Mouse (Mus musculus) G1E (cell line): Measurements from ENCODE around the gene Trpv3. TPM values are rescaled to one million over a fixed set of nuclear protein-coding genes. Genes with fewer than 3 reads are reported as not detected.

Experiments used
- ATAC-seq: 2 replicates; pipeline ENCODE4 v1.8.0; 2016; ENCODE audit warnings: mild to moderate bottlenecking; ENCODE audit not compliant: insufficient number of reproducible peaks, poor library complexity, low FRiP score, severe bottlenecking; ENCODE audit errors: extremely low read depth
- DNase-seq: peaks from one replicate; pipeline ENCODE4 v3.0.0; 2012; ENCODE audit warnings: low spot score
- H3K27me3 ChIP-seq: 2 replicates; pipeline ENCODE4 v1.6.1; 2012; ENCODE audit warnings: mild to moderate bottlenecking, low read length, inconsistent platforms; ENCODE audit not compliant: insufficient read depth
- H3K36me3 ChIP-seq: replicated peaks from 2 replicates; pipeline ENCODE3; 2012; ENCODE audit warnings: mild to moderate bottlenecking, inconsistent platforms
- H3K4me1 ChIP-seq: 2 replicates; pipeline ENCODE4 v1.6.1; 2012; ENCODE audit warnings: low read depth, low read length, inconsistent platforms, mixed read lengths; ENCODE audit not compliant: insufficient read depth
- H3K4me3 ChIP-seq: 2 replicates; pipeline ENCODE4 v1.5.1; 2012; ENCODE audit warnings: low read depth, mild to moderate bottlenecking, inconsistent platforms, low read length, moderate library complexity, mixed read lengths
- H3K9me3 ChIP-seq: replicated peaks from 2 replicates; pipeline ENCODE4 v1.6.1; 2012; ENCODE audit warnings: inconsistent platforms
- CTCF ChIP-seq: IDR thresholded peaks from 2 replicates; pipeline ENCODE4 v1.5.1; 2012; ENCODE audit warnings: low read depth, low read length, inconsistent platforms, mixed read lengths
- GATA1 ChIP-seq: IDR thresholded peaks from 2 replicates; pipeline ENCODE4 v1.6.1; 2012; ENCODE audit warnings: borderline replicate concordance, low read length, inconsistent platforms, mixed read lengths
- GATA2 ChIP-seq: IDR thresholded peaks from 2 replicates; pipeline ENCODE4 v1.6.1; 2012; ENCODE audit warnings: low read depth, low read length, inconsistent platforms, borderline replicate concordance
- POLR2AphosphoS5 ChIP-seq: IDR thresholded peaks from 2 replicates; pipeline ENCODE4 v1.6.1; 2012; ENCODE audit warnings: low read depth, low read length, inconsistent platforms; ENCODE audit not compliant: insufficient replicate concordance
- TAL1 ChIP-seq: conservative IDR thresholded peaks from 2 replicates; pipeline ENCODE4 v1.6.1; 2012; ENCODE audit warnings: low read depth, low read length, inconsistent platforms, mixed read lengths
- polyA plus RNA-seq: library from polyadenylated mRNA; stranded (reverse); fragments of >175 nt; gene quantifications from 2 replicates; pipeline ENCODE4 v1.2.3, GENCODE M21; 2012
- total RNA-seq, 2 experiments: library from RNA; stranded (forward) in 1 of 2; stranded (reverse) in 1 of 2; fragments of 200-1000 nt in 1 of 2; fragments of >200 nt in 1 of 2; fragmentation: Nextera tagmentation in 1 of 2; gene quantifications; 2 replicates each; pipeline ENCODE4 v1.2.3; 2014 to 2017

The Trpv3 gene
- total and polyA plus RNA-seq, 3 experiments = 0.16 TPM; not detected in 2

DNA sequence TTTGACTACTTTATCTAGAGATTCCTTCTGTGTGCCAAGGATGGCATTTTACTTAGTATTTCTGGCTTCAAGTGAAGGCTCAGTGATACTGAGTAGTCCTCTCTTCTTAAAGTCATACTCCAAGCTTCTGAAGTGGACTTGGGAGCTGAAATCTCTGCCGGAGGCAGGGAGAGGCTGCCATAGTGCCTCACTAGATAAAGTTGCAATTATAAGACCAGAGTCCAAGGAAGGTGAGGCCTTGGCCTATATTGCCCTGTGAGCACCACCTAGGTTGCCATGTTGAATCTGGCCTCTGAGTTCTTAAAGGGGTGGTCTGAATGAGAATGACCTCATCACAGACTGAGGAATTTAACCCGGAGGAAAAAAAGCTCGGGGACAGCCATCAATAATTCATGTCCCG, 24.4 kb upstream of the Trpv3 start:
- TF ChIP-seq POLR2AphosphoS5 = no peak
- no peak for TF ChIP-seq GATA2
- TF ChIP-seq CTCF = no peak
- TF ChIP-seq GATA1 = no peak
- no peak for TF ChIP-seq TAL1
- peaks cover 16% of the 10 kb centered on the region for H3K27me3 ChIP-seq

DNA sequence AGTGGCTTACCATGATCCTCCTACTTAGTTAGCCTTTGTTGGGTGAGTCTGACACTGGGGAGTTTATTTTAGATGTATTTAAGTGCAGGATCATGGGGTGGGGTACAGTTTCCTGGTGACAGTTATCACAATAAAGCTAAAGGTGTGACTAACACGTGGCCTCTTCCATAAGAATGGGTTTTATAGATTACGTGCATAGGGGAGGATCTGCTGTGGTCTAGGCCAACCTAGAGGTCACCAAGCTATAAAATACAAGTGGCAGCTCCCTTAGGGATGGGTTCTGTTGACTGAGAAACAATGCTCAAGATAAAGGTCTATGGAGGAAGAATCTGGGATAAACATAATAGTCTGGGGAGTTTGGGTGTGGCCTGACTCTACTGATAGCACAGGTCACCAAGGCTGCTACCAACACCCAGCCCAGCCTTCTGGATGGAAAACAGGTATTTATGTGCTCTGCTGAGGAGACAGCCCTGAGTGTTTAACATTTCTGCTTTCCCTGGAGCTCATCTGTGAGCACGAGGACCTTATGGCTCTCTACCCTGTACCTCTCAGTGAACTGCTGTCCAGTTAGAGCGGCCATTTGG, 9.7 kb upstream of the Trpv3 start:
- no peaks in the 10 kb centered on the region for H3K4me1 ChIP-seq
- no peak for DNase-seq
- TF ChIP-seq POLR2AphosphoS5 (no peak), GATA1 (no peak), TAL1 (no peak), CTCF (no peak), GATA2 (no peak)

More for the DNA sequence above, 24.4 kb upstream of the Trpv3 start:
- Histone ChIP-seq H3K4me3 (no peak overlapping the region), H3K4me1 (no peaks in the 10 kb centered on the region), H3K9me3 (no peaks in the 10 kb centered on the region), H3K36me3 (no peaks in the 10 kb centered on the region)
- ATAC-seq (no peak), DNase-seq (no peak)

DNA sequence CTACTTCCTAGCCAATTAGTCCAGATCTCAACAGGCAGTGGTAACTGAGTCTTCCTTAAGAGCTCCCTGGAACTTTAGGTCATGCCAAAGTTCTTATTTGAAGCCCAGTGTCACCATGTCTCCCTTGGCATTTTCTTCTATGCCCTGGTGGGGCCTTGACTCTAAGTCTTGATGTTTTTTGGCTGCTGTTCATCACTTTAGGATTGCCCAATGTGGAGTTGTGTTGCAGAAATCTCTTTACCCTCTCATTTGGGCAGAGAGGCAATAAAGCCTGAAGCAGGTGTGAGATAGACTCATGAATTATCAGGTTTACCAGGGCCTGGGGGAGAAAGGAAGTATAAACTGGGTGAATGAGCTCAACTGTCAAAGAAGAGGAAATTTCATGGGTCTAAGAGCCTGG, 8.5 kb upstream of the Trpv3 start:
- no peak for DNase-seq
- Histone ChIP-seq H3K4me1 (no peaks in the 10 kb centered on the region), H3K4me3 (no peak overlapping the region), H3K27me3 (peaks cover 18% of the 10 kb centered on the region), H3K36me3 (no peaks in the 10 kb centered on the region), H3K9me3 (no peaks in the 10 kb centered on the region)
- ATAC-seq = no peak
- no peak for TF ChIP-seq GATA2
- no peak for TF ChIP-seq POLR2AphosphoS5
- no peak for TF ChIP-seq CTCF
- no peak for TF ChIP-seq TAL1
- no peak for TF ChIP-seq GATA1

More for the DNA sequence above, 9.7 kb upstream of the Trpv3 start:
- H3K4me3 ChIP-seq = no peak overlapping the region
- no peaks in the 10 kb centered on the region for H3K9me3 ChIP-seq
- peaks cover 20% of the 10 kb centered on the region for H3K27me3 ChIP-seq
- no peak for ATAC-seq
- H3K36me3 ChIP-seq = no peaks in the 10 kb centered on the region

DNA sequence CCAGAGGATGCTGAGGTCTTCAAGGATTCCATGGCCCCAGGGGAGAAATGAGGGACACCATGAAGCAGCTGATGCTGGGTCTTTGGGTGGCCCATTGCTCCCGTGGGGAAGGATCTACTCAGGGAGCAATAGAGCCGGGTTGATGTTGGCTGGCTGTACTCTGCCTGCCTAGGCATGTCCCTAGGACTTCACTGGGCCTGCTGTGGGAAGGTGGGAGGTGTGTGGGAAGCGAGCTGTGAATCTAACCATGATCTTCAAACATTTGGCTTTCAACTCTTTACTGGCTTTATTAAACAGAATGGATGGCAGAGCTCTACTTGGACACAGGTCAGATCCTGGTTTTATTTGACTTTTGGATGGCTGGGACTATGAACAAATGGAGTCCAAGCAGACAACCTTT, 6.7 kb upstream of the Trpv3 start:
- Histone ChIP-seq H3K4me3 (no peak overlapping the region), H3K4me1 (no peaks in the 10 kb centered on the region), H3K36me3 (no peaks in the 10 kb centered on the region), H3K27me3 (peaks cover 18% of the 10 kb centered on the region), H3K9me3 (no peaks in the 10 kb centered on the region)
- DNase-seq (no peak), ATAC-seq (no peak)
- TF ChIP-seq POLR2AphosphoS5 (no peak), GATA1 (no peak), GATA2 (no peak), CTCF (no peak), TAL1 (no peak)

DNA sequence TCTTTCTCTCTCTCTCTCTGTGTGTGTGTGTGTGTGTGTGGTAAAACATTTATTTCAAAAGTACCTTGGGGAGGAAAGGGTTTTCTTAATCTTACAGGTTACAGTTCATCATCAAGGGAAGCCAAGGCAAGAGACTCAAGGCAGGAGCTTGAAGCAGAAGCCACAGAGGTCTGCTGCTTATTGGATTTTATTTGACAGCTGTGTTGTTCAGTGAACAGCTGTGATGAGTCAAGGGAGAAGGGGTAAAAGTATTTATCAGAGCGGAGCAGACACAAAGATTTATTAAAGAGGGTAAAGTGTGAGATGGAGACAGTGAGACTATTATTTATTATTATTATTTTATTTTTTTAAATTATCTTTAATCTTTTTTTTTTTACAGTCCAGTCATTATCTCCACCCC, 5.8 kb upstream of the Trpv3 start:
- H3K36me3 ChIP-seq = no peaks in the 10 kb centered on the region
- H3K4me1 ChIP-seq = no peaks in the 10 kb centered on the region
- H3K27me3 ChIP-seq = peaks cover 21% of the 10 kb centered on the region
- TF ChIP-seq CTCF = no peak
- no peak for TF ChIP-seq GATA1
- TF ChIP-seq GATA2 = no peak
- no peak for TF ChIP-seq POLR2AphosphoS5
- no peak for TF ChIP-seq TAL1
- ATAC-seq (no peak), DNase-seq (no peak)
- no peak overlapping the region for H3K4me3 ChIP-seq
- H3K9me3 ChIP-seq = no peaks in the 10 kb centered on the region

DNA sequence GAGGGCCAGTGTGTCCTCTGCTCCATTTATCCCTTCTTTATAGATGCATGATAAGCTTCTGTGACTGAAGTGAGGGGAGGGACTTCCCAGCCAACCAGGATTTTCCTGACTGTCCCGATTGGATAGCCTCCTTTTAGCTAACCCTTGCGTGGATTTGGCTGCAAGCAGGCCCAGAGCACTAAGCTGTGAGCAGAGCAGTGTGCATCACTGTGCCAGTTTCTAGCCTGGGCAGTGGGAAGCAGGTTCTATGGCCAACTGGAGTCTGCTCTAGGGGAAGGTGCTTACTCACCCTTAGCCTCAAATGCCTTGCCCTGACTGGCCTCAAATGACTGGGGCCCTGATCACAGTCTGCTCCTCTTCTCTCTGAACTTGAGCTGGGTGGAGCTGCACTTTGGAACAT, 7.6 kb downstream of the Trpv3 start:
- H3K27me3 ChIP-seq = 0 out of 2 replicates have a peak, but pooled peaks cover 2% of the 10 kb centered on the region
- H3K9me3 ChIP-seq = no peaks in the 10 kb centered on the region
- DNase-seq (no peak), ATAC-seq (no peak)
- no peak overlapping the region for H3K4me3 ChIP-seq
- TF ChIP-seq GATA1 (no peak), CTCF (no peak), TAL1 (no peak), POLR2AphosphoS5 (no peak), GATA2 (no peak)
- H3K36me3 ChIP-seq = no peaks in the 10 kb centered on the region
- H3K4me1 ChIP-seq = no peaks in the 10 kb centered on the region

DNA sequence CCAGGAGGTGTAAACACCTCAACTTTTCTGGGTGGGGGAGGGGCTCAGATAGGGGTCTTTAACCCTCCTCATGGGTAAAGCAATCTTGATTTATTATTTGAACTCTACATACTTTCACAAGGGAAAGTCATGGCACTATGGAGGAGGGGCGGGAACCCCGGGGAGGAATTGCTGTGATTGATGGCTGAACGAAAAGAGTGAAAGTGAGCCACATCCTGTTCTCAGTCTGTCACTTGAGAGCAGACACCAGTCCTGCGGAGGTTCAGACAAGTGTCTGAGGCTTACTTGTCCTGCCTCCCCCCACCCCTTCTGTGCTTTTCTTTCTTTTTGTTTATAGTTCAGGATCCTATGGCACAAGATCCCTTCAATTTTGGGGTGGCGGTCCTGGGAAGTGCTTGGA, 13.5 kb downstream of the Trpv3 start:
- TF ChIP-seq POLR2AphosphoS5 (no peak), GATA2 (no peak), CTCF (no peak), TAL1 (no peak), GATA1 (no peak)
- Histone ChIP-seq H3K9me3 (no peaks in the 10 kb centered on the region), H3K27me3 (no peaks in the 10 kb centered on the region; the same call in 1 of the 2 replicates), H3K4me3 (no peak overlapping the region), H3K36me3 (no peaks in the 10 kb centered on the region), H3K4me1 (no peaks in the 10 kb centered on the region)
- DNase-seq (no peak), ATAC-seq (no peak)
